ENCODE assay signal across 8 mouse cellular contexts in genomic region chr1:46852600-46853272, GRCm38 (mm10). TPM values are rescaled to one million over a fixed set of nuclear protein-coding genes. Genes with fewer than 3 reads are reported as not detected.
A peak's percentile ranks its signal among the peaks of the same experiment; 100 is the strongest.
DNase-seq lines count a peak whose midpoint lies in the region; ATAC-seq lines count a peak whose summit lies in the region.

No protein-coding gene starts in this region.

- intact Hi-C loops in left cerebral cortex, postnatal 10 days (cut with DNase I), result loop anchor here (1.0 to 10.0 kb wide), 2 partner anchors 117 to 242 kb away; no protein-coding TSS in a partner anchor

- peak; percentile 32 for ATAC-seq in megakaryocyte, adult 5-6 weeks (ENCODE audit: poor library complexity, severe bottlenecking)

- DNase-seq in Muller cell, postnatal 12 days (ENCODE audit: inconsistent ontology term), result peak; percentile 84
- peak; percentile 62 to 67 for DNase-seq in cerebellum, postnatal 36 days
- peak; percentile 46 to 62 for DNase-seq in gastrocnemius, adult 8-10 months (ENCODE audit: low spot score in 2 of 2)
- peak; percentile 82 for DNase-seq in induced T-regulatory cell, adult 2 months (ENCODE audit: low read depth)
- peak; percentile 66 to 92 for DNase-seq in left cerebral cortex, postnatal 10 days (ENCODE audit: extremely low spot score in 1 of 2, low spot score in 2 of 2)
- peak; percentile 74 for DNase-seq in right cerebral cortex, adult 18-20 months
- DNase-seq in urinary bladder, postnatal 25 days (ENCODE audit: low spot score), result peak; percentile 48

RNA-seq across cellular contexts. Expression of gene Slc39a10, which starts 39.9 kb away (rescaled TPM):
- total RNA-seq in gastrocnemius, adult 8-10 months (2022), result 1 to 10 TPM; 3.5 to 5.2 (median 4.3) TPM
- total RNA-seq in left cerebral cortex, postnatal 10 days (2021), result 100 to 1,000 TPM; 130 to 139 TPM
- total RNA-seq in megakaryocyte, adult 5-6 weeks (2015), result 17.0 and 17.8 TPM in 2 replicates
- 15.8 and 16.3 TPM in 2 replicates for total RNA-seq in megakaryocyte, adult 5-6 weeks (2017)

Comparison
In these comparisons a context has a peak if more than half of its experiments do, and no peak if none do; other contexts are left out.
1. Peak in every context shown above with its lines: DNase-seq and ATAC-seq.
2. RNA of gene Slc39a10, which starts 39.9 kb away (total RNA-seq): 130 to 139 TPM in left cerebral cortex, postnatal 10 days; 15.8 to 17.8 TPM in megakaryocyte, adult 5-6 weeks and 3.5 to 5.2 TPM in gastrocnemius, adult 8-10 months; every median in the first group is over 4 times any median in the second.